22 mouse cellular contexts compared by ENCODE assay signal in the genomic region with DNA sequence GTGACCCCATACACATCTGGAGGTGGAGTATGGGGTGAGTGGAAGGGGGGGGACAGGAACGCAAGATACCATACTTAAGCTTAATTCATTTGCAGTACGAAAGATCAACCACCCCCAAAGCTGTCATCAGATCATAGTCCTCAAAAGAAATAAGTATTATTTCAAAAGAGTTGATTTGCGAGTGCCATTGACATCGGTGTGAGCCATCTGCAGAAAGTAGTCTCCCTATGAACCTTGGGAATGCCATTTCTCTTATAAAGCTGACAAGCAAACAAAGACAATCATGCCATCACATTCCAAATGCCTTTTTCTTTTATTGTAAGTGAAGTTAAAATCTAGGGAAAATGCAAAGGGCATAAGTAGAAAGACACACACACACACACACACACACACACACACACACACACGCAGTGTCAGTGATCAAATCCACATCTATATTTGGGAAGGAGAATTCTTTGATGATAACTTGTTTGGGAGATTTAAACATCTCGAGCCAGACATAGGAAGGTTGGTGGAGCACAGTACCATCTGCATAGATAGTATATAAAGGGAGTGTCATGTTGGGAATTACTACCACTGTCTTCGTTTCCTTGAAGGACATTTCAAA. TPM values are rescaled to one million over a fixed set of nuclear protein-coding genes. Genes with fewer than 3 reads are reported as not detected.
DNase-seq lines count a peak whose midpoint lies in the region; ATAC-seq and TF ChIP-seq lines count a peak whose summit lies in the region.
"Had no signal": no experiment of that assay in that cellular context is flagged by ENCODE, and none has a peak within 500 bp of the region (broad histone marks: within the 10 kb centered on the region; RNA-seq: fewer than 3 reads in every experiment).

No protein-coding gene starts in this region.

- H3K27ac ChIP-seq in neural tube, embryonic 15.5 days (replicated peaks): no peak overlapping the region
- no peak overlapping the region for H3K27ac ChIP-seq in forebrain, postnatal 0 days (ENCODE audit: low read depth, low read length)
- no peak overlapping the region for H3K27ac ChIP-seq in midbrain, embryonic 14.5 days (replicated peaks; ENCODE audit: low read depth, low read length)
- H3K27ac ChIP-seq: embryonic facial prominence, embryonic 15.5 days; gastrocnemius, adult 2 months; heart, embryonic 15.5 days had no signal

- no peaks in the 10 kb centered on the region for H3K9me3 ChIP-seq in neural tube, embryonic 15.5 days (replicated peaks)
- no peaks in the 10 kb centered on the region for H3K9me3 ChIP-seq in forebrain, postnatal 0 days (ENCODE audit: low read length)
- H3K9me3 ChIP-seq in midbrain, embryonic 14.5 days (ENCODE audit: control insufficient read depth, low read length): no peaks in the 10 kb centered on the region
- H3K9me3 ChIP-seq: embryonic facial prominence, embryonic 15.5 days; heart, embryonic 15.5 days had no signal

- no peak for TF ChIP-seq CTCF in forebrain, postnatal 0 days (IDR thresholded peaks at IDR 0.05; ENCODE audit: low read depth)

- peaks cover 23% of the 10 kb centered on the region for H3K4me1 ChIP-seq in neural tube, embryonic 15.5 days
- H3K4me1 ChIP-seq in forebrain, postnatal 0 days (ENCODE audit: insufficient read depth): 0 out of 2 replicates have a peak, but pooled peaks cover 5% of the 10 kb centered on the region
- peaks cover 9% of the 10 kb centered on the region; the same call in 1 of the 2 replicates for H3K4me1 ChIP-seq in midbrain, embryonic 14.5 days (ENCODE audit: control insufficient read depth, insufficient read depth, low read length)

- H3K36me3 ChIP-seq in neural tube, embryonic 15.5 days: no peaks in the 10 kb centered on the region
- H3K36me3 ChIP-seq in forebrain, postnatal 0 days (ENCODE audit: insufficient read depth): no peaks in the 10 kb centered on the region
- no peaks in the 10 kb centered on the region for H3K36me3 ChIP-seq in midbrain, embryonic 14.5 days (ENCODE audit: control insufficient read depth, insufficient read depth, low read length)
- H3K36me3 ChIP-seq: embryonic facial prominence, embryonic 15.5 days; heart, embryonic 15.5 days had no signal

- peak; percentile 17 for DNase-seq in embryo, embryonic 9.5 days (ENCODE audit: extremely low spot score)
- no peak for DNase-seq in embryo, embryonic 10 days (ENCODE audit: low spot score)
- DNase-seq in neural tube, embryonic 10.5 days (ENCODE audit: extremely low spot score, low spot score): peak; percentile 17
- DNase-seq in forebrain, postnatal 0 days: peak; percentile 27
- peak; percentile 54 for DNase-seq in midbrain, embryonic 14.5 days
- no peak for DNase-seq in layer of hippocampus, postnatal 36 days
- DNase-seq: adrenal gland, postnatal 25 days; gastrocnemius, adult 2 months; kidney, adult 8-10 months; kidney, postnatal 25 days; liver; lung, adult 18-20 months; lung, postnatal 4 days; thymus, postnatal 36 days had no signal

- H3K9ac ChIP-seq in neural tube, embryonic 15.5 days (replicated peaks): no peak overlapping the region
- H3K9ac ChIP-seq in forebrain, postnatal 0 days: no peak overlapping the region
- no peak overlapping the region for H3K9ac ChIP-seq in midbrain, embryonic 14.5 days (replicated peaks; ENCODE audit: low read length)
- H3K9ac ChIP-seq: embryonic facial prominence, embryonic 15.5 days; heart, embryonic 15.5 days had no signal

- no peak overlapping the region for H3K4me3 ChIP-seq in neural tube, embryonic 15.5 days (replicated peaks)
- no peak overlapping the region for H3K4me3 ChIP-seq in forebrain, postnatal 0 days (ENCODE audit: low read depth, low read length)
- H3K4me3 ChIP-seq in midbrain, embryonic 14.5 days (replicated peaks; ENCODE audit: low read depth, low read length): no peak overlapping the region
- H3K4me3 ChIP-seq: embryonic facial prominence, embryonic 15.5 days; gastrocnemius, adult 2 months; heart, embryonic 15.5 days had no signal

- H3K4me2 ChIP-seq in neural tube, embryonic 15.5 days: no peak overlapping the region
- no peak overlapping the region for H3K4me2 ChIP-seq in forebrain, postnatal 0 days (ENCODE audit: low read depth)
- H3K4me2 ChIP-seq in midbrain, embryonic 14.5 days (ENCODE audit: low read length): no peak overlapping the region; the same call in 1 of the 2 replicates
- H3K4me2 ChIP-seq: embryonic facial prominence, embryonic 15.5 days; heart, embryonic 15.5 days had no signal

- no peak for ATAC-seq in neural tube, embryonic 15.5 days (ENCODE audit: low FRiP score)
- no peak for ATAC-seq in forebrain, postnatal 0 days
- ATAC-seq in midbrain, embryonic 14.5 days (ENCODE audit: low FRiP score, low TSS enrichment): no peak
- ATAC-seq in granulocyte monocyte progenitor cell, adult 5-6 weeks (replicated peaks; ENCODE audit: poor library complexity, severe bottlenecking): no peak

- WGBS in neural tube, embryonic 15.5 days: 27% methylated on average over 7 of the region's 7 CpGs
- 62% methylated on average over 7 of the region's 7 CpGs for WGBS in forebrain, postnatal 0 days
- 34% methylated on average over 7 of the region's 7 CpGs for WGBS in midbrain, embryonic 14.5 days

- peaks cover 84% of the 10 kb centered on the region for H3K27me3 ChIP-seq in neural tube, embryonic 15.5 days (replicated peaks)
- H3K27me3 ChIP-seq in forebrain, postnatal 0 days (ENCODE audit: insufficient read depth, low read length): peaks cover 70% of the 10 kb centered on the region
- peaks cover 86% of the 10 kb centered on the region for H3K27me3 ChIP-seq in midbrain, embryonic 14.5 days (ENCODE audit: control insufficient read depth, insufficient read depth, low read length)

RNA-seq across cellular contexts. Expression of a gene that starts 1.4 kb away (rescaled TPM):
- polyA plus RNA-seq in neural tube, embryonic 15.5 days (2015; fragmentation: Nextera tagmentation; extraction: Ambion mirVana): 3.9 and 6.2 TPM in 2 replicates
- 13.9 and 22.8 TPM in 2 replicates for total RNA-seq in forebrain, postnatal 0 days (2014; rRNA removed)
- polyA plus RNA-seq in forebrain, postnatal 0 days (2015; fragmentation: Nextera tagmentation; extraction: Ambion mirVana): 5.1 and 13.8 TPM in 2 replicates
- 9.9 and 14.9 TPM in 2 replicates for polyA plus RNA-seq in midbrain, embryonic 14.5 days (2014; fragmentation: Nextera tagmentation; extraction: Ambion mirVana)
- 1 to 10 TPM; 2.3 to 4.6 TPM for total RNA-seq in layer of hippocampus, postnatal 36 days (2021)
- not detected in 2 replicates for total RNA-seq in granulocyte monocyte progenitor cell, adult 5-6 weeks (2014; fragmentation: Nextera tagmentation)
- total RNA-seq in granulocyte monocyte progenitor cell, adult 5-6 weeks (2017): not detected in 2 replicates
- total RNA-seq: adrenal gland, postnatal 25 days; common myeloid progenitor, adult 5-6 weeks; gastrocnemius, adult 2 months had no signal

RNA-seq across cellular contexts. Expression of a gene that starts 8.4 kb away (rescaled TPM):
- 5.1 and 6.8 TPM in 2 replicates for polyA plus RNA-seq in neural tube, embryonic 15.5 days (2015; fragmentation: Nextera tagmentation; extraction: Ambion mirVana)
- total RNA-seq in forebrain, postnatal 0 days (2014; rRNA removed): 44.9 and 105 TPM in 2 replicates
- polyA plus RNA-seq in forebrain, postnatal 0 days (2015; fragmentation: Nextera tagmentation; extraction: Ambion mirVana): 9.6 and 16.3 TPM in 2 replicates
- polyA plus RNA-seq in midbrain, embryonic 14.5 days (2014; fragmentation: Nextera tagmentation; extraction: Ambion mirVana): 10.3 and 10.8 TPM in 2 replicates
- total RNA-seq in layer of hippocampus, postnatal 36 days (2021): 10 to 100 TPM; 17.3 to 19.5 TPM
- total RNA-seq in granulocyte monocyte progenitor cell, adult 5-6 weeks (2014; fragmentation: Nextera tagmentation): not detected in 2 replicates
- not detected in 2 replicates for total RNA-seq in granulocyte monocyte progenitor cell, adult 5-6 weeks (2017)
- total RNA-seq: adrenal gland, postnatal 25 days; common myeloid progenitor, adult 5-6 weeks; gastrocnemius, adult 2 months; monocyte, adult 5-6 weeks had no signal
- polyA plus RNA-seq: heart, embryonic 15.5 days had no signal

RNA-seq across cellular contexts. Expression of a gene that starts 15.9 kb away (rescaled TPM):
- 0.14 and 0.60 TPM in 2 replicates for polyA plus RNA-seq in neural tube, embryonic 15.5 days (2015; fragmentation: Nextera tagmentation; extraction: Ambion mirVana)
- total RNA-seq in forebrain, postnatal 0 days (2014; rRNA removed): 0.33 and 0.38 TPM in 2 replicates
- polyA plus RNA-seq in forebrain, postnatal 0 days (2015; fragmentation: Nextera tagmentation; extraction: Ambion mirVana): 0.12 TPM in 1 of 2 replicates, not detected in the other
- polyA plus RNA-seq in midbrain, embryonic 14.5 days (2014; fragmentation: Nextera tagmentation; extraction: Ambion mirVana): 0.70 and 0.75 TPM in 2 replicates
- total RNA-seq in layer of hippocampus, postnatal 36 days (2021): under 1 TPM; 0.27 to 0.68 TPM
- not detected in 2 replicates for total RNA-seq in granulocyte monocyte progenitor cell, adult 5-6 weeks (2014; fragmentation: Nextera tagmentation)
- total RNA-seq in granulocyte monocyte progenitor cell, adult 5-6 weeks (2017): not detected in 2 replicates
- total RNA-seq: adrenal gland, postnatal 25 days; common myeloid progenitor, adult 5-6 weeks; gastrocnemius, adult 2 months; monocyte, adult 5-6 weeks had no signal
- polyA plus RNA-seq: heart, embryonic 15.5 days had no signal

RNA-seq across cellular contexts. Expression of a gene that starts 23.5 kb away (rescaled TPM):
- 0.23 and 0.27 TPM in 2 replicates for polyA plus RNA-seq in neural tube, embryonic 15.5 days (2015; fragmentation: Nextera tagmentation; extraction: Ambion mirVana)
- 0.15 and 1.0 TPM in 2 replicates for total RNA-seq in forebrain, postnatal 0 days (2014; rRNA removed)
- 0.23 TPM in 1 of 2 replicates, not detected in the other for polyA plus RNA-seq in forebrain, postnatal 0 days (2015; fragmentation: Nextera tagmentation; extraction: Ambion mirVana)
- polyA plus RNA-seq in midbrain, embryonic 14.5 days (2014; fragmentation: Nextera tagmentation; extraction: Ambion mirVana): 0.38 and 0.72 TPM in 2 replicates
- not detected for total RNA-seq in layer of hippocampus, postnatal 36 days (2021)
- total RNA-seq in granulocyte monocyte progenitor cell, adult 5-6 weeks (2014; fragmentation: Nextera tagmentation): not detected in 2 replicates
- total RNA-seq in granulocyte monocyte progenitor cell, adult 5-6 weeks (2017): not detected in 2 replicates
- total RNA-seq: adrenal gland, postnatal 25 days; common myeloid progenitor, adult 5-6 weeks; ES-E14; gastrocnemius, adult 2 months; left cerebral cortex, postnatal 25 days; monocyte, adult 5-6 weeks had no signal
- polyA plus RNA-seq: embryonic facial prominence, embryonic 15.5 days; heart, embryonic 15.5 days had no signal

Comparison
In these comparisons a context has a peak if more than half of its experiments do, and no peak if none do; other contexts are left out.
1. DNase-seq: peak in embryo, embryonic 9.5 days (single experiment), neural tube, embryonic 10.5 days (single experiment), forebrain, postnatal 0 days (single experiment) and midbrain, embryonic 14.5 days (single experiment); none in embryo, embryonic 10 days (single experiment) and layer of hippocampus, postnatal 36 days (0 of 2).
2. RNA of a gene that starts 8.4 kb away (total RNA-seq): 44.9 to 105 TPM in forebrain, postnatal 0 days and 17.3 to 19.5 TPM in layer of hippocampus, postnatal 36 days; not detected in granulocyte monocyte progenitor cell, adult 5-6 weeks; every median in the first group is over 10 times any median in the second.